Mouse (Mus musculus): ENCODE results near the gene Atp11b. TPM values are rescaled to one million over a fixed set of nuclear protein-coding genes. Genes with fewer than 3 reads are reported as not detected.

The Atp11b gene
- polyA plus RNA-seq, 1 experiment from 2014 or later, result 38.8 TPM

DNA sequence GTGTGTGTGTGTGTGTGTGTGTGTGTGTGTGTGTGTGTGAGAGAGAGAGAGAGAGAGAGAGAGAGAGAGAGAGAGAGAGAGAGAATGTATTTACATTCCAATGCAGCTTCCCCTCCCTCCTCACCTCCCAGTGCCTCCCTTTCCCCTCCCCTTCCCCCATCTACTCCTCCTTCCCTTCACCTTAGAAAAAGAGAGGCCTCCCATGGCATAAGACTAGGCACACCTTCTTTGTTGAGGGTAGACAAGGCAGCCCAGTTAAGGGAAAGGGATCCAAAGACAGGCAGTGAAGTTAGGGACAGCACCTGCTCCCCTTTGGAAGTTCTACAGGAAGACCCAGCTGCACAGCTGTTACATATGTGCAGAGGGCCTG lies 21.1 kb upstream of the Atp11b start:
- Histone ChIP-seq H3K27ac (no peak overlapping the region), H3K9ac (no peak overlapping the region), H3K36me3 (no peaks in the 10 kb centered on the region), H3K4me2 (no peak overlapping the region), H3K27me3 (no peaks in the 10 kb centered on the region), H3K4me3 (no peak overlapping the region), H3K9me3 (no peaks in the 10 kb centered on the region; the same call in 1 of the 2 replicates), H3K4me1 (no peaks in the 10 kb centered on the region)
- no peak for ATAC-seq (ENCODE audit: insufficient number of reproducible peaks, low FRiP score, low TSS enrichment, low read depth)

- Histone ChIP-seq H3K36me3 (no peaks in the 10 kb centered on the region), H3K4me3 (no peak overlapping the region), H3K27me3 (no peaks in the 10 kb centered on the region), H3K9me3 (no peaks in the 10 kb centered on the region; the same call in 1 of the 2 replicates), H3K4me2 (no peak overlapping the region), H3K27ac (no peak overlapping the region), H3K9ac (no peak overlapping the region), H3K4me1 (no peaks in the 10 kb centered on the region)
- 80% methylated on average over 4 of the region's 4 CpGs for WGBS
- no peak for ATAC-seq (ENCODE audit: insufficient number of reproducible peaks, low FRiP score, low TSS enrichment, low read depth)
Observed at GRCm38 (mm10) chr3:35734509-35734908, 19.4 kb upstream of the Atp11b start.

DNA sequence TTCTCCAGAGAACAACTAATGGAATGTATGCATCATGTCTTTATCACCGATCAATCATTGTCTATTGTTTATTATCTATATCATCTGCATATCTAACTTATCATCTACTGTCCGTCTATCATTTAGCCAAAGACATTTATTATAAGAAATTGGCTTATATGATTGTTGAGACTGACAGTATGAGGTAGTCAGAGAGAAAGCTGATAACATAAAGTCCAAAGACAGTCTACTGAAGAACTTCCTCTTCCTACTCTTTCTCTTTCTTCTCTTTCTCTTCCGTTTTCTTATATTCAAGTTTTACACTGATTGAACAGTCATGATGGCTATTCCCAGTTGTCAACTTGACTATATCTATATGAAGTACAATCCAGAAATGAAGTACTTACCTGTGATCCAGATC lies 15.8 kb upstream of the Atp11b start:
- WGBS, result 93% methylated on average over 3 of the region's 3 CpGs
- no peak for ATAC-seq (ENCODE audit: insufficient number of reproducible peaks, low FRiP score, low TSS enrichment, low read depth)
- H3K9ac ChIP-seq, result no peak overlapping the region

GRCm38 (mm10) chr3:35745010-35745409 lies 8.9 kb upstream of the Atp11b start:
- Histone ChIP-seq H3K27ac (no peak overlapping the region), H3K4me3 (no peak overlapping the region), H3K9ac (no peak overlapping the region), H3K9me3 (no peaks in the 10 kb centered on the region), H3K27me3 (no peaks in the 10 kb centered on the region), H3K4me2 (no peak overlapping the region), H3K4me1 (no peaks in the 10 kb centered on the region), H3K36me3 (no peaks in the 10 kb centered on the region)
- ATAC-seq (ENCODE audit: insufficient number of reproducible peaks, low FRiP score, low TSS enrichment, low read depth), result no peak
- 51% methylated on average over 4 of the region's 4 CpGs for WGBS

More for the DNA sequence above, 15.8 kb upstream of the Atp11b start:
- Histone ChIP-seq H3K4me2 (no peak overlapping the region), H3K36me3 (no peaks in the 10 kb centered on the region), H3K4me1 (no peaks in the 10 kb centered on the region), H3K27ac (no peak overlapping the region), H3K9me3 (no peaks in the 10 kb centered on the region; the same call in 1 of the 2 replicates), H3K4me3 (no peak overlapping the region), H3K27me3 (no peaks in the 10 kb centered on the region)

GRCm38 (mm10) chr3:35746840-35747456 lies 7.0 kb upstream of the Atp11b start:
- H3K36me3 ChIP-seq, result no peaks in the 10 kb centered on the region
- H3K9ac ChIP-seq, result no peak overlapping the region
- no peaks in the 10 kb centered on the region for H3K4me1 ChIP-seq
- no peak overlapping the region for H3K4me2 ChIP-seq
- 47% methylated on average over 9 of the region's 9 CpGs for WGBS
- no peaks in the 10 kb centered on the region for H3K9me3 ChIP-seq
- no peak for ATAC-seq (ENCODE audit: insufficient number of reproducible peaks, low FRiP score, low TSS enrichment, low read depth)
- H3K4me3 ChIP-seq, result no peak overlapping the region
- H3K27me3 ChIP-seq, result no peaks in the 10 kb centered on the region
- no peak overlapping the region for H3K27ac ChIP-seq

GRCm38 (mm10) chr3:35750286-35750685 lies 3.6 kb upstream of the Atp11b start:
- H3K27me3 ChIP-seq, result no peaks in the 10 kb centered on the region
- no peaks in the 10 kb centered on the region for H3K36me3 ChIP-seq
- H3K9me3 ChIP-seq, result no peaks in the 10 kb centered on the region
- 60% methylated on average over 5 of the region's 5 CpGs for WGBS
- no peak for ATAC-seq (ENCODE audit: insufficient number of reproducible peaks, low FRiP score, low TSS enrichment, low read depth)
- H3K9ac ChIP-seq, result no peak overlapping the region
- H3K4me3 ChIP-seq, result no peak overlapping the region
- no peaks in the 10 kb centered on the region for H3K4me1 ChIP-seq
- H3K27ac ChIP-seq, result no peak overlapping the region
- H3K4me2 ChIP-seq, result no peak overlapping the region

DNA sequence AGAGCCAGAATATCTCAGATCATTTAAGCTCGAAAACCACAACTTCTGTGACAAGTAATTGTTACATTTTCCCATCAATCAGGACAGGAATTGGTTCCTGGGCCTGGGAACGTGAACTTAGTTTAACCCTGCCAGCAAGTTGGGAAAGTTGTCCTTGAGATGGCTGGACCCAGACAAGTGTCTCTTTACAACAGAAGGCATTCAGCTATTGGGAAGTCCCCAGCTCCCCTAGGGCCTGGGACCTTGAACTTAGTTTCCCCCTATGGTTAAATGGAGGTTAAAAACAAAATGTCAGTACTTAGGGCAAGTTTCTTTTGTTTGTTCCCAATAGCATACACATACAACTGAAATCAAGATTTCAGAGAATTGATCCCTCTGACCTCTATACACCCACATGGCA lies 2.2 kb upstream of the Atp11b start:
- ATAC-seq (ENCODE audit: insufficient number of reproducible peaks, low FRiP score, low TSS enrichment, low read depth), result no peak
- no peak overlapping the region for H3K4me3 ChIP-seq
- no peak overlapping the region for H3K9ac ChIP-seq
- no peaks in the 10 kb centered on the region for H3K27me3 ChIP-seq
- H3K36me3 ChIP-seq, result no peaks in the 10 kb centered on the region
- 51% methylated on average over 2 of the region's 2 CpGs for WGBS
- no peaks in the 10 kb centered on the region for H3K4me1 ChIP-seq
- no peak overlapping the region for H3K27ac ChIP-seq
- H3K9me3 ChIP-seq, result no peaks in the 10 kb centered on the region
- no peak overlapping the region for H3K4me2 ChIP-seq

DNA sequence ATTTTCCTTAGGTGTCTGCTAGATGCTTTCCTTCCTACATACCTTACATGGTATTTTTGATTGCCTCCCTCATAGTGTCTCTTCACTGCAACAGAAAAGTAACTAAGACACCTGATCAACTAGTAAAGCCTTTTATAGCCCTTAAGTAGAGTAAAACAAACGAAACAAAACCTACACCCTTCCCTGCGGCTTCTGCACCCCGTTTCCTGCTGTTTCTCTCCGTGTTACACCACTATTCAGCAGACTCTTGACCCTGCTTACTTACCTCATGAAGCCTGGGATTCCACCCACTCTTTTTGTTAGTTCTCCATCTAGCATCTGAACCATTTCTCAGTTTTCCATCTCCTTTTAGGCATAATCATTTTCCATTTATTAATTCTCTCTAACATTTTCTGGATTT lies 8.8 kb downstream of the Atp11b start:
- no peak overlapping the region for H3K4me2 ChIP-seq
- no peak for ATAC-seq (ENCODE audit: insufficient number of reproducible peaks, low FRiP score, low TSS enrichment, low read depth)
- WGBS, result 49% methylated on average over 4 of the region's 4 CpGs
- no peaks in the 10 kb centered on the region for H3K4me1 ChIP-seq
- H3K27ac ChIP-seq, result no peak overlapping the region
- no peak overlapping the region for H3K4me3 ChIP-seq
- H3K27me3 ChIP-seq, result no peaks in the 10 kb centered on the region
- no peak overlapping the region for H3K9ac ChIP-seq
- H3K36me3 ChIP-seq, result no peaks in the 10 kb centered on the region
- no peaks in the 10 kb centered on the region for H3K9me3 ChIP-seq

GRCm38 (mm10) chr3:35764637-35765617 lies 11.0 kb downstream of the Atp11b start:
- no peak overlapping the region for H3K4me2 ChIP-seq
- no peak overlapping the region for H3K9ac ChIP-seq
- H3K4me3 ChIP-seq, result no peak overlapping the region
- no peak for ATAC-seq (ENCODE audit: insufficient number of reproducible peaks, low FRiP score, low TSS enrichment, low read depth)
- no peaks in the 10 kb centered on the region for H3K4me1 ChIP-seq
- H3K9me3 ChIP-seq, result no peaks in the 10 kb centered on the region
- H3K27ac ChIP-seq, result no peak overlapping the region
- peaks cover 4% of the 10 kb centered on the region; the same call in 1 of the 2 replicates for H3K36me3 ChIP-seq
- H3K27me3 ChIP-seq, result no peaks in the 10 kb centered on the region
- WGBS, result 69% methylated on average over 7 of the region's 7 CpGs

DNA sequence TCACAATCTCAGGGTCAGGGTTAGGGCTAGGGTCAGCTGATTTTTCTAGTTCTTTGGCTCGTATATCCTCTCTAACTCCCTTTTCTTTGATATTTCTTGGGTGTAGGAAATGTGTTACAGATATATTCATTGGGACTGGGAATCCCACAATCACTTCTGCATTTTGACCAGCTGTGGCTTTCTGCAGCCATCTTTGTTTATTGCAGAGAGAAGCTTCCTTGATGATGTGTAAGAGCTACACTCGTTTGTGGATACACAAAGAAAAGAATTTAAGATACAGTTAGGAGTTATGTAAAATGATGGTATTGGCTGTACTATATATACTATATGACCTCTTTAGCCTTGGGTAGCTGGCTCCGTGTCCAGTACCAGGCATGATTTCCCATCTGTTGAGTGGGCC lies 25.8 kb downstream of the Atp11b start:
- 87% methylated on average over 3 of the region's 3 CpGs for WGBS
- Histone ChIP-seq H3K4me1 (no peaks in the 10 kb centered on the region), H3K9me3 (no peaks in the 10 kb centered on the region), H3K27me3 (no peaks in the 10 kb centered on the region), H3K27ac (no peak overlapping the region), H3K4me2 (no peak overlapping the region), H3K4me3 (no peak overlapping the region), H3K9ac (no peak overlapping the region), H3K36me3 (no peaks in the 10 kb centered on the region)
- no peak for ATAC-seq (ENCODE audit: insufficient number of reproducible peaks, low FRiP score, low TSS enrichment, low read depth)

GRCm38 (mm10) chr3:35802040-35802439 lies 48.1 kb downstream of the Atp11b start:
- H3K4me2 ChIP-seq, result no peak overlapping the region
- H3K9me3 ChIP-seq, result no peaks in the 10 kb centered on the region
- H3K27me3 ChIP-seq, result no peaks in the 10 kb centered on the region
- ATAC-seq (ENCODE audit: insufficient number of reproducible peaks, low FRiP score, low TSS enrichment, low read depth), result no peak
- no peaks in the 10 kb centered on the region for H3K4me1 ChIP-seq
- H3K9ac ChIP-seq, result no peak overlapping the region
- no peak overlapping the region for H3K4me3 ChIP-seq
- no peak overlapping the region for H3K27ac ChIP-seq
- peaks cover 30% of the 10 kb centered on the region for H3K36me3 ChIP-seq
- 91% methylated on average over 2 of the region's 2 CpGs for WGBS

GRCm38 (mm10) chr3:35819887-35820286 lies 66.0 kb downstream of the Atp11b start:
- Histone ChIP-seq H3K36me3 (peaks cover 35% of the 10 kb centered on the region), H3K9me3 (no peaks in the 10 kb centered on the region), H3K27me3 (no peaks in the 10 kb centered on the region), H3K9ac (no peak overlapping the region), H3K4me3 (no peak overlapping the region), H3K4me1 (no peaks in the 10 kb centered on the region), H3K4me2 (no peak overlapping the region), H3K27ac (no peak overlapping the region)
- no peak for ATAC-seq (ENCODE audit: insufficient number of reproducible peaks, low FRiP score, low TSS enrichment, low read depth)
- WGBS, result 94% methylated on average over 3 of the region's 3 CpGs

Data from limb, embryonic 15.5 days (tissue).